Mouse (Mus musculus): ENCODE results near the gene Capn13.
"Not testable (repeated sequence)": the region's sequence is repeated elsewhere in the genome, so short reads cannot be mapped to it uniquely, and the experiment has no call there.

The Capn13 gene

DNA sequence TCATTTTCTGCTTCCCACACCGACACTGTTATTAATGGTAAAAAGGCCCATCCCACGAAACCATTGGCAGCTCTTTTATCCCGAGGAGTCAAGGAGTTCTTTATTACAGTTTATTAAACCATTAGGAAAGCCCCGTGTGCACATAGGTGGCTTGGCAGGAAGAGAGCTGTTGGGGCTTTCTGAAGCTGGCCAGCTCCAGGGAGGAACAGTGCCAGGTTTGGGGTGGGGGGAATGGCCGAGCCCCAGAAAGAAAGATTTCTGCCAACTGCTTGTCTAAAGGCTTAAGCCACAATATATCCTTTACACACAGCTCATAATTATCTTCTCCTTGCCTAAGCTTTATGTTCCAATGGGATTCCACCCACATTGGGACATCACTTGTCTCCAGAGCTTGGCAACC lies 71.6 kb downstream of the Capn13 start:
- no peak for DNase-seq

DNA sequence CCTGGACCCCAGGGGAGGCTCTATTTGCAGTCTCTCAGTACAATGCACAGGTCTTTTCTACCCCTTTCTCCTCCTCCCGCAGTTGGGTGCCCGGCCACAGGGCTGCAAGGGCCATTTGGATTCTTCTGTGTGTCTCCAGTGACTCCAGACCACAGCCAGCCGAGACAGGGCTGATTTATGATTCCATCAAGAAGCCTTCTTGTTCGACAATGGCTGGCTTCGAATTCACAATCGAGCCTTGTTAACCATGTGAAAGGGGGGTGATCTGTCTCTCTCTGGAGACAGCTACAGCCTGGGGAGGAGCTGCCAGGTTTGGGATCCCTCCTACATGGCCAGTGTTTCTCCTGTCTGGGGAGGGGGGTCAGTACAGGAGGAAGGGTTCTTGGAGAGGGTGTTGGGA lies 75.4 kb downstream of the Capn13 start:
- no peak for DNase-seq

DNA sequence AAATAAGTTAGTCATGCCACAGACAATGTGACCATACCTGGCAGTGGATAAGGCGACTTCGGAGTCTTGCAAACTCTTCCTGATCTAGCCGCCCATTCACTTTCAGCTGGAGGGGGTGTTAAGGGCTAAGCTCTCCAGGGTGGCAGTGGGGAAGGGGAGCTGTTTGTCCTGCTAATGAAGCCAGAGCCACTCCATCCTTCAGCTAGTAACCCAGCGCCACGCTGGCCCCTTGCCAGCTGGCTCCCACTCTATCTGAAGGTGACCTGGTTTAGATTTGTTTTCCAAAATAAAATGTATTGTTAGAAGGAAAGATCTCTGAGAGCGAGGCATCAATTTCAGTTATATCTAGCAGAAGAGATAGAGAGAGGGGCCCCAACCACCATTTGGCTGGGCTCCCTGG lies 75.9 kb downstream of the Capn13 start:
- no peak for DNase-seq

DNA sequence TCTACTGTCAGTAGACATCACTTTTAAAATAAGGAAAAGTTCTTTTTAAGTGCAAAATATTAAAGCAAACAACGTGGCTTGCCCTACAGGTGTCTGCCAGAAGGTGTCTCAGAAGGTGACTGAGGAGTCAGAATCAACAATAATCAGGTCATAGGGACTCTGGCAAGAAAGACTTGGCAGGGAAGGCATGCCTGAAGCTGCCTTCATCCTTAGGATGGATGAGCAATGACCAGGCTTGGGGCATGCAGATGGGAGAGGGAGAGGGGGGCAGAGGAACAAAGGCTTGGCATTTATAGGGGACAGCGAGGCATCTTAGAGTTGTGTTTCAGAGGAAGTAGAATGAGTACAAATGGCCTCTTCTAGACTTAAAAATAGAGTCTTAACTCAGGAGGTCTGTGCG lies 76.7 kb downstream of the Capn13 start:
- DNase-seq: no peak

DNA sequence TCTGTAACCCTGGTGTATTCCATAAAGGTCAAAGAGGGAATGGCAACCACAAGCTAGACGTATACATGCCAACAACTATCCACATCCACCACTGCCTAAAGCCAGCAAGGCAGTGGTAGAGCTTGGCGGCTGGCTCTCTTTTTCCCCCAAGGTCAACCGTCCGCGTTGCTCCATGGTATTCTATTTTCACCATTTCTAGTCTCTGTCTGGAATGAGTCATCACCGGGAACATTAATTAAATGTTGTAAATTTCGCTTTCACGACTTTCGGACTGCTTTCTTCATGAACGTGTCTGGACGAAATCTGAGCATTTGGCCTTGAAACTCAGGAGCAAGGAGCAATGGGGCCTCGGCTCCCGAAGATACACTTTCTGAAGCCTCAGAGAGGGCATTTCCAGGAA lies 85.9 kb downstream of the Capn13 start:
- DNase-seq: no peak

DNA sequence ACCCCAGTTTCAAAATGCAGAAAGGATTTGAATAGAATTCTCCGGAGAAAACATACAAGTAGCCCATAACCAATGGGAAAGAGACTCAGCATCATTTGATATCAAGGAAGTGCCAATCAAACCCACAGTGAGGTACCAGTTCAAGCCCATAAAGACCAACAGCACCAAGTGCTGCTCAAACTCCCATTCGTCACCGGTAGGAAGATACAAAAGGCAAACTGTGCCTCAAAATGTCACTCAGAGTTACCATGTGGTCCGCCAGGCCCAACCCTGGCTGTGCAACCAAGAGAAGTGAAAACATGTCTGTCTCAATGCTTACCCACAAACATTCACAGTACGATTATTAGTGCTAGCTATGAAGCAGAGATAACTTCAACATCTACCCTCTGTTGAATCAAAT lies 89.2 kb downstream of the Capn13 start:
- DNase-seq: no peak

DNA sequence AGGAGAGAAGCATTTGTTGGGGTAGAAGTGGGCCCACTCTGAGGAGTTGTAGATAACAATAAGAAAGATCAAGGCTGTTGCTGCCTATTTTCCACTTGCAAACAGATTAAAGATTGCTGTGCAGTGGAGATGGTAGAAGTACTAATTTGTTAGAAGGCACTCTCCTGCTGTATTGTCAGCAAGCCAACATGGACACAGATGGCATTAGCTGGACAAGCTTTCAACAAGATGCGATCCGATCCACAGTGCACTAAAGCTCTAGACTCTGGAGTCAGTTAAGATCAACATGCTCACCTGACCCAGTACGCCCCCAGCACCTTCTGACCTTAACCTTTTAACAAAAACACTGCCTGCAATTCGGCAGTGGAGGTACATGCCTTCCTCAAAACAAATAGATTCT lies 92.0 kb downstream of the Capn13 start:
- no peak for DNase-seq

DNA sequence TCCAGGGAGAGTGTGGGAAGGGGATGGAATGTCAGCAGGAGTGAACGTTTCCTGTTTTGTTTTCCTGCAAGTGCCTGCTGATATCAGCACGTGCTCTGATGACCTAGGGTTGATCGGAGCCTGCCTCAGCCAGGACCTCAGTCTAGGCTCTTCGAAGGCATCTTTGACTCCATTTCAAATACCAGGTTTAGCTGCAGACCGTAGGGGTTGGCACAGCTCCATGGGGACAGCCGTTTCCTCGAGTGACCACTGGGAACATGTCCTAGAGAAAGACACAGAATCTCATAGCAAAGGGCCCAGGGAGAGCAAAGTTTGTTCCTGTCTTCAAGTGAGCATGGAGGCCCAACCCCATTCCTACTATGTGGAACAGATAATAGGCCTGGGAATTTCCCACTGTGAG lies 94.0 kb downstream of the Capn13 start:
- DNase-seq: no peak

DNA sequence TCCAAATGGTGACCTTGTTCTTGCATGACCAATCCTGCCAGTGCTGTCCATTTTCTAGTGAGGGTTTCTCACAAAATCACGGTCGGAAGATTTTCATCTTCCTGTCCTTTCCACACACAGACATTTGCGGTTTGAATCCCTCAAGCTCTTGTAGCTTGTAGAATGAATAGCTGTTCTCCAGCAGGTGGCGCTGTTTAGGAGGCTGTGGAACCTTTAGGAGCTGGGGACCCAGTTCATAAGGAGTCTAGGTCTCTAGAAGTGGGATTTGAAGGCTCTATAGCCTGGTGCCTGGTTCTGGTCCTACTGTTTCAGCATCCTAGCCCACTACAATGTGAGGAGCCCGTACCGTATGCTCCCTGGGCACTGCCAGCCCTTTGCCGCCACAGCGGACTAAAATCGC lies 95.0 kb downstream of the Capn13 start:
- DNase-seq: peak; percentile 33

DNA sequence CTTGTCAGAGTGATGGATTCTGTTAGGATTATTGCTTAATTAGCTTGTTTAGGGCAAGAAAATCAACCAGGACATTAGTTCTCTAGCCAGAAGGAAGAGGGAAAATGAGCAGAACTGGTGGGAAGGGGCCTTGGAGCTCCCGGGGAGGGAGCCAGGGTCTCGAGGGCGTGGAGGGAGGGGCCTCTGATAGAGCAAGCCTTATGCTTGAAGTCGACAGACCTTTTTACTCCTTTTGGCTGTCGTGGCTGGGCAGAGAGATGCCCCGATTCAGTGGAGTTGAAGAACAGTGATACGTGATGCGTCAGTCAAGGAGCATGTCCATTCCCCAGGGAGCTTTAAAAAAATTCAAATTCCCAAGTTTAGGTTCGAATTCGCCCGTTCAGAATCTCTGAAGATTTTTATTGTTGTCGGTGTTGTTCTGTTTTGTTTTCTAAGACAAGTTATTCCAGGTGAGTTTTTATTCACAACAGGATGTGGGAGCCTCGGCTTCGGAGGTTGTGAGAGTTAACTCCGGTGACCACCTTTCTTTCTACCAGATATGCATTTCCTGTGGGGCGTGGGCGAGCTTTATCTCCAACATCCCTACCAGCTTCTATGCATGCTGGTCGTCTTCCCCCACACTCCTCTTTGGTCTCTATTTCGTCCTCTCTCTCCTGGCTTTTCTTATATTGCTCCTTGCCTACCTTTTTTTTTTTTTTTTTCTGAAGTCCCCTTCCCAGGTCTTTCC lies 96.4 kb downstream of the Capn13 start:
- no peak for DNase-seq

DNA sequence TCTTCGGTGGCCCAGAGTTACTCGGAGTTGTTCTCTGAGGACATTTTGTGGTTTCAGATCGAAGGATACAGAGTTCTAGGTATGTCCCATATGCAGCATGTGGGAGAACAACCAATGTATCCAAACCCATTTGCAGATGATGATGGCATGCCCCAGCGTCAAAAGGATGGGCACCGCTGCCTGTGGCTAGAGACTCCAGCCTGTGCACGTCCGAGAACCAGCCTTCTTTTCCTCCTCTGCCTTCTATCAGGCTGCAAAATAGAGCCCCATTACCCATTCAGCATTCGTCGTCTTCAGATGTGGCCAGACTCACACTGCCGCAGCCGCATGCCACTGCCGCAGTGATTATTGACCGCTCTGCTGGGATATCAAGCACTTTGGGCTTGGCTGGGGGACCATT lies 97.0 kb downstream of the Capn13 start:
- no peak for DNase-seq

DNA sequence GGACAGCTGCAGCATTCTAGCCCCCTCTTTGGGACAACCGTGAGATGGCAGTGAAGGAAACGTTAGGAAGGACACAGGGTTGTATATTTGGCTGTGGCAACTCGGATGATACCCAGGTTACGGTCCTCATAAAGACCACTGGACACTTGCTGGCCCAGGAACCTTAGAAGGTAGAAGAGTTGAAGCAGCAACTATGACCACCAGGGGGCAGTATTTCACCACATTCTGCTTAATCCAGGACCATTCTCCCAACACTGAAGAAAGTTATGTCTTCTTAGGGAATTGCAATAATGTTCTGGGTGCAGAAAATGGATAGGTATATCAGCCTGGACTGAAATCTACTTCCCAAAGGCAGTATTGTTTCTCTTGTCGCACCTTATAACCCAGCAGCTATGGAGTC lies 97.4 kb downstream of the Capn13 start:
- peak; percentile 68 for DNase-seq

DNA sequence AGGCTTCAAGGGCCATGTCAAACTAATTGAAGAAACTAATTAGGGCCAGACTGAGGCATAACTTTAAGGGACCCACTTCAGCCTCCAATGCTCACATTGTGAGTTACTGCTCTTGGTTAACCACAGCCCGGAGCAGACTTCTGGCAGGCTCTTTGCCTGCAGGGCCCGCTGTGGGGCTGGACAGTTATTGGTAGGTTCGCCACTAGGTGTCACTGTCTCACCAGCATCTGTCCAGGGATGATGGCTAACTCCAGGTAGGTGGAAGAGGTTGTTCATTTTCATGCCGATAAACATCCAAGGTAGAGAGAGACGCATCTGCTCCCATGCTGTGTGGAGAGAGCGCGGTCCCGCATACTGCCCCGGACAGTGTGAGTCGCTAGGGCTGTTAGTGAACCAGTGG lies 98.6 kb downstream of the Capn13 start:
- DNase-seq: peak; percentile 77

DNA sequence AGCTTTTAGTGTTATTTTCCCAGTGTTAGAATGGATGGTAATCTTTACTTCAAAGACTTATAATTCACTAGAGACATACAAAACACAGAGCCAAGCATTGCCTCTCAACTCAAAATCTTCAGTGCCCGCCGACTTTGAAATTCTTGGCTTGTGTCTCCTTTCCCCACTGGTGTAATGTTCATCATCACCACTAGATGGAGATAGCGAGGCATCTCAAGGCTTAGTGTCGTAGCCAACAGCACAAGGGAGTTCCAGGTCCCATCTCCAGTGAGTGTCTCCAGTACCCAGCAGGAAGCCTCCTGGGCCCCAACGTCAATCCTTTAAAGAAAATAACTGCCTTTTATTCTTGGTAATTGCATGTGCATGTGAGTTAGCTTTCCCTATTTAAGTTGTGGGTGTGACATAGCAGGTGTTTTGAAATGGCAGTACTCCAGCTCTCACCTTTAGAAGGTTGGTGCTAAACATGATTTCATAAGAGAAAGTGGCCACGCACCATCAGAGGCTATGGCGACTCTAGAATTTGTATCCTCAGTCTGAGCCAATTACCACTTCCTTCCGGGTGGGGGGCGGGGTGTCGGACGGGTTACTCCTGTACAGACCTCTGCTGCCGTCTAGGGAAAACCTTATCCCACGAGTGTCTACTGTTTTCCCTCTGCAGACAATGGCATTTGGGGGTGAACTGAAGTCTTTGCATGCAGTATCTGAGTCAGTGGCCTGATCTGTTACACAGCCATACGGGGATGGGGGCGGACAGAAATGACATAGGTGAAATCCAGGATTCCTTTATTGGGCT lies 99.2 kb downstream of the Capn13 start:
- peak; percentile 64 for DNase-seq

DNA sequence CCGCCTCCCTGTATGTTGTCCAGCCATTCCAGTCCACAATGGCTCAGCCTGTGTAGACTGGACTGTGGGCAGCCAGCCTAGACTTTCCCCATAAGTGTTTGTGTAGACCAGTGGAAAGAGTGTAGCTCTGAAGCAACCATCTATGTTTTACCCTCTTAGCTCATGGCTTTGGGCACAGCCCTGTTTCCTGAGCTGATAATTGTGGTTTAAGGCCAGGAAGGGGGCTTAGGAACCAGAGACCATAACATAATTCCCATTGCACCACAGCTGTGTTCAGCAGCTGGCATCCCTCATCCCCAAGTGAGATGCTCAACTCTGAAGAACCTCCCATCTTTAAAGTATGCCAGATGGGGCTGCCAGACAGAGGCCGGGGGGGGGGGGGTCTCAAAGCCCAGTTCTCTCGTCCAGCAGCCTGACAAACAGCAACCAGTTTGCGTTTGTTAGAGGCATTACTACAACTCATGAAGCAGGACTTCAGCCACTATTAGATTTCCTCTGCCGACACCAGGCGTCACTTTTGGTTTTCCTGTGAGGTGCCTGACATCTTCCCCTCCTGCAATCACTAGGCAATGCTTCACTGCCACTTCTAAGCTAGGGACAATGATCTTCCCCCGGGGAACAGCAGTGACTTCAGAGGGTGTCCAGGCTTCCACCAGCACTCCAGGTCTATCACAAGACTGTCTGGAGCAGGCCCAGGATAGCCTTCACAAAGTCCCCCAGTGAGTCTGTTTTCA lies 100.4 kb downstream of the Capn13 start:
- DNase-seq: no peak

DNA sequence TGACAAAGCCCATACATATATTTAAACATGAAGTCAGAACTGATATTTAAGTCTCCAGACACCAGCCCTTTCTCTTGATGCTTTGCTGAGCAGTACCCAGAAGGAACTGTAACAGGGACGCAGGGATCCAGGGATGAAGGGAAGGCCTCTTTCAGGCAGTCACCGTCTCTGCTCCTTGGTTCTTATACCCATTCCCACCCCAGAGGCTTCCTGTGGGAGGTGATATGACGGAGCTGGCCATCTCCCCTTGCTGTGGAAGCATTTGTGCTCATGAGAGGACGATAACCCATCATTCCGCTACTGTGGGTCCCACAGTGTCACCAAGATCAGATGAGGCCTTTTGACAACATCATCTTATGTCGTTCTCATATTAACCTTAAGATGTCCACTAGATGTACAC lies 101.7 kb downstream of the Capn13 start:
- DNase-seq: no peak

DNA sequence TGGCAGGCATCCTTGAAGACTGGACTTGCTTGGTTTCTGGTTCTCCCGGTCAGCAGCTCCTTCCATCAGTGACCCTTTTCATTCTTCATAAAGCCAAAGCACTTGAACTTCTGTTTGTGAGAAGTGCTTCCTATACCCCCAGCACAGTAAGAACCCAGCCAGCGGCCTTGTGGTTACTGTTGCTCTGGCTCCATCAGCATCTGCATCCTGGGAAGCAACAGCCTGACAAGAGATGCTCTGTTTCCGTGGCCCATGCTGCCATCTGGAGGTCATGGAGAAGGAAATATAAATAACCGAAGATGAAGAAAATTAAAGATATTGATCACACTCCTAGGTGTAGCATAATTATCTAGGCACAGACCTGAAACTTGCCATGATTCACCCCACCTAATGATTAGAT lies 103.8 kb downstream of the Capn13 start:
- DNase-seq: peak; percentile 38

DNA sequence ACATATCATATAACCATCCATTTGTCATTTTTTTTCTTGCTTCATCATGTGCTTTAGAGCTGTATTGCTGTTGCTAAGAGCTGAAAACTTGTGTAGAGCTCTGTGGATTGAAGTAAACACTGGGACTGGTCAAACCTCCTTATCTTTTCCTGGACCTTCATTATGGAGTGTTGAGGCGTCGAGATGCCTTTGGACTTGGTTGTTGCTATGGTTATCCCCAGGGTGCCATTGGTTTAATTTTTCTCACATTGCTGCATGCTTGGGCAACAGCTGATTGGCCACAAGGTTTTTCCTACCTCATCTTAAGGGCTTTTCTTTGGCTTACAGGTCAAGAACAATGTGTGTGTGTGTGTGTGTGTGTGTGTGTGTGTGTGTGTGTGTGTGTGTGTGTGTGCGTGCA lies 107.4 kb downstream of the Capn13 start:
- no peak for DNase-seq

DNA sequence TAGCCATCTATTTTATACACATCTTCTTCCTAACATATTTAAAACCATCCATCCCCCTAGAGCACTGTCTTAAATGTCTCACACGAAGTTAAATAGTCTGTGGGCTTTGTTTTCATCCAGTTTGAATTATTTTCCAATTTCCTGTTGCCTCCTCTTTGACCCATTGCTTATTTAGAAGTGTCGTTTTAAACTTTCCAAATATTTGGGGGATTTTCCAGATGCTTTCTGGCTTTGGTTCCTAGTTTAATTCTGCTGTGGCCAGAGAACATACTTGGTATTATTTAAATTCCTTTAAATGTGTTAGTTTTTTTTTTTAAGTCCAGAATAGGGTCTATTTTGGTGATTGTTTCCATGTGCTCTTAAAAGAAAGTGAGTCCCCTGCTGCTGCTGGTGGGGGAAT lies 116.4 kb downstream of the Capn13 start:
- no peak for DNase-seq

DNA sequence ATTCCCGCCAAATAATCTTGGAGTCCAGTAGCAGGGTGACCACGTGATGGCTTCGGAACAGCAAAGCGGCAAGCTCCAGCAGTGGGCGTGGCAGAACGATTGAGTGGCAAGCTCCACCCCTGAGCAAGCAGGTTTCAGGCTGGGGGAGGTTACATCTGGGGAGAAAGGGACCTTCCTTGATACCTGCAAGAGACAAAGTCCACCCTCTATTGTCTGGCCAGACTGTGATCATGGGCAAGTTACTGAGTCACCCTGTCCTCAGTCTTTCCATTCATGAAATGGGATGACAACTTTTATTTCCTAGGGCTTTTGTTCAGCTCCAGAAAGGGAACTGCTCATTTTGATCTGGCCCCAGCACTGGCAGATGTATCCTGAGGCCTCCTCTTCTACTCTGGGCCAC lies 118.0 kb downstream of the Capn13 start:
- not testable (repeated sequence) for DNase-seq

DNA sequence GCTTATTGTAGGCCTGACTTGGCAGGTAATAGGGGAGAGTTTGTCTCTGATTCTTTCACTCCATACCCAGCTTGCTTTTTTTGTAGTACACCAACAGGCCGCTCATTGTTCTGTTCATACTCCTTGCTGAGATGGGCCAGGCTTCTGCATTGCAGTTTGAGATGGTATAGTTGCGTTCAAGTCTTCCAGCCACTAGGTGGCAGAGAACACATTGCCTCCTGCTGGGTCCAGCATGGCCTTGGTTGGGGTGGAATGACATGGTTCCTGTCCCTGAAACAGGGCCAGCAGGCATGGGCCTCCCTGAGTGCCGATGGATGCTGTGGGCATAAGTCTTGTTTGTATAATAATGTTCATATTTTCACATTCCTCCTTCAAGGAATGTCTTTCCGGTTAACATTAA lies 122.9 kb downstream of the Capn13 start:
- DNase-seq: no peak

DNA sequence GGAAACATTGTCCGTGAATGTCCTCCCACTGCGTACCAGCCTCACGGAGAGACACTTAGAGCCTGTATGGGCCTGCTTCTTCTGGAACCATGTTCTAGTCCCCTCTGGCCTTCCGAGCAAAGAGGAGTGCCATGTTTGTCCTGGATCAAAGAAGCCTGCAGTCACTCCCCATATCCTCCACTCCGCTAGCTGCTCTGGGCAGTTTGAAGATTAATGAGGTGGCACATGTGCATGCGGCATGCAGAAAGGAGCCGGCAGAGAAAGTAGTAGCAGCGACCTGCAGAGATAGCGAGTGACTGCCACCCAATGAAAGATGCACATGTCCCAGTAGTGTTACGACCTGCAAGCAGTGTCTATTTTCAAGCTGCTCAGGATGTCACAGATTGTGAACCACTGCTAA lies 125.6 kb downstream of the Capn13 start:
- no peak for DNase-seq

DNA sequence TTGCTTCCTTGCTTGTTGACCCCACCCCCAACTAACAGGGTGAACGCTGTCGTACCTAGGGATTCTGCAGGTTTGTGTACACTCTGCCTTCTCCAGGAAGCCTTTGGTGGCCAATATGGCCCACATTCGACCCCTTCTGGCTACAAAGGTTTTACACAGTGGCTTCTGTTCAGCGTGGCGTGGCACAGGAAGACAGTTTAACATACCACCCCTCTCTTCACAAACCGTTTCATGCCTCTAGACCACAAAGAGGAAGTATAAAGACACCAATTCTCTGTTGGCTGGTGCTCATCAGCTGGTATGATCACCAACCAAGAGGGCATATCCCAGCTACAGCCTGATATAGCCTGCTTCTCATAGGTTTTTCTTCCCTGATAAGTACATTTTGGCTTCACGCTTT lies 126.9 kb downstream of the Capn13 start:
- no peak for DNase-seq
